Mouse (Mus musculus) kidney, embryonic 16.5 days (tissue): Measurements from ENCODE around the gene Phactr2. TPM values are rescaled to one million over a fixed set of nuclear protein-coding genes. Genes with fewer than 3 reads are reported as not detected.
A peak's percentile ranks its signal among the peaks of the same experiment; 100 is the strongest.

ENCODE experiments used
- ATAC-seq: fragments of 200-750 bp; cut with Nextera tagmentation; 2 replicates; pipeline ENCODE4 v1.8.0; 2017; ENCODE audit warnings: moderate TSS enrichment; ENCODE audit not compliant: low FRiP score, low TSS enrichment
- H3K27ac ChIP-seq: fragments of 300-500 bp; sonication (generic); 2 replicates; pipeline ENCODE4 v1.5.1; 2014; ENCODE audit warnings: low read length
- H3K27me3 ChIP-seq: fragments of 300-500 bp; sonication (generic); 2 replicates; pipeline ENCODE4 v1.6.1; 2014; ENCODE audit warnings: low read length, control low read depth, mixed read lengths; ENCODE audit not compliant: insufficient read depth
- H3K36me3 ChIP-seq: fragments of 300-500 bp; sonication (generic); 2 replicates; pipeline ENCODE4 v1.6.1; 2014; ENCODE audit warnings: low read length, control low read depth, mixed read lengths; ENCODE audit not compliant: insufficient read depth
- H3K4me1 ChIP-seq: fragments of 300-500 bp; sonication (generic); 2 replicates; pipeline ENCODE4 v1.6.1; 2014; ENCODE audit warnings: low read length, control low read depth, mixed read lengths; ENCODE audit not compliant: insufficient read depth
- H3K4me2 ChIP-seq: fragments of 300-500 bp; sonication (generic); replicated peaks from 2 replicates; pipeline ENCODE4 v1.6.1; 2014; ENCODE audit warnings: low read depth, low read length
- H3K4me3 ChIP-seq: fragments of 300-500 bp; sonication (generic); 2 replicates; pipeline ENCODE4 v1.5.1; 2014; ENCODE audit warnings: mild to moderate bottlenecking, low read length
- H3K9ac ChIP-seq: fragments of 300-500 bp; sonication (generic); replicated peaks from 2 replicates; pipeline ENCODE4 v1.6.1; 2014; ENCODE audit warnings: low read length
- H3K9me3 ChIP-seq: fragments of 300-500 bp; sonication (generic); 2 replicates; pipeline ENCODE4 v1.6.1; 2016; ENCODE audit warnings: low read length, control low read depth
- WGBS: fragments of 180-500 bp; shearing (Covaris S2); extraction: QIAGEN DNeasy Blood & Tissue Kit; methylation state at CpG from one replicate; pipeline ENCODE4 v1.1.7; 2014; 5-methylcytosine and 5-hydroxymethylcytosine counted together
- polyA plus RNA-seq: library from polyadenylated mRNA; unstranded; fragments of >200 nt; fragmentation: Nextera tagmentation; extraction: Ambion mirVana; gene quantifications from 2 replicates; pipeline ENCODE4 v1.2.1, GENCODE M21; 2015

Phactr2 gene
- polyA plus RNA-seq, 1 experiment from 2014 or later: 26.9 TPM

DNA sequence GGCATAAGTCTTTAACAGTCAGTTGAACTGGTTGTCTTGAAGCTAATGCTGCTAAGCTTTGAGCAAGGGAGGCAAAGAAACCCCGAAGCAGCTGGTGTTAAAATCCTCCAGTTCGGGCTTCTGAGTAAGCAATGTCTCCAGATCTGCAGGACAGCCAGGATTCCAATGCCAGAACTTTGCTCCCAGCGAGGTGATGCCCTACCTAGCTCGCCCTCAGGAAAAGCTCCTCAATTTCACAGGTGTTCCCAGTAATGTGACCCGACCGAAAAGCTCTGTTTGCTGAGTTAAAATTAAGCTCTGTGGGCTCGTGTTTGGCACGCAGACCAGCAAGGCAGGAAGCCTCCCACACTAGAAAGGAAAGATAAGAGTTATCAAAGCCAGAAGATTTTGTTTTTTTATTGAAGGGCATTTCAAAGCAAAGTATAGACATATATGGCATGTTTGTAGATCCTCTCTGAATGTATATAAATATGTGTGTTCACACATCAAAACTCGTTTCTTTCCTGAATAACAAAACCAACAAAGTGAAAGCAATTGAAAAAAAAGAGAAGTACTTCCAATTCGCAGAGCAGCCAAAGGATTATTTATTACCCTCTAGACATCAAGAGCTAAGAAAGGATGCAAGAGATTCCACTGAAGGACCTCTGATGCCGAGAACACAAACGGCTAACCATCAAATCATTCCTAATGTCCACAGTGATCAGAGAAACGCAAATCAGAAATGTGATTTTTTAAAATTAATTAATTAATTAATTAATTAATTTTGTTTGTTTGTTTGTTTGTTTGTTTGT, 20.8 kb downstream of the Phactr2 start:
- H3K4me1 ChIP-seq: 0 out of 2 replicates have a peak, but pooled peaks cover 7% of the 10 kb centered on the region
- H3K36me3 ChIP-seq: no peaks in the 10 kb centered on the region
- no peak overlapping the region for H3K27ac ChIP-seq
- no peaks in the 10 kb centered on the region for H3K27me3 ChIP-seq
- no peak overlapping the region; the same call in 1 of the 2 replicates for H3K4me2 ChIP-seq
- ATAC-seq: no peak
- H3K9ac ChIP-seq: no peak overlapping the region
- no peaks in the 10 kb centered on the region for H3K9me3 ChIP-seq
- no peak overlapping the region for H3K4me3 ChIP-seq
- WGBS: 45% methylated on average over 13 of the region's 13 CpGs

DNA sequence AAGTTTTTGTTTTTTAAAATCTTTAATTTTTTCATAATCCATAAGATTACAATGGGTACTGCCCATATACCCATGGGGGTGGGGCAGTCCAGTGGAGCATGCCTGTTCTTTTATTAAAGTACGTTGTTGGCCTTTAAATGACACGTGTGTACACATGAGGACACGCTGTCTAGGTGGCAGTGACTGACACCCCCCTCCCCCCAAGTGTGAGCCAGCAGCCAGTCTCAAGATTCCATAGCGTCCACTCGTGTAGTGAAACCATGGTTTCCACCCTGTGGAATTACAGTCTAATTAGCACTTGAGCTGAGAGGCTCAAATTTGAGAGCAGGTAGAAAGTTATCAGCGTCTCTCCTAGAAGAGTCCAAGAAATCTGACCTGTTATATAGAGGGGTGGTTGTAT, 22.6 kb downstream of the Phactr2 start:
- 90% methylated on average over 6 of the region's 6 CpGs for WGBS
- Histone ChIP-seq H3K36me3 (no peaks in the 10 kb centered on the region), H3K9ac (no peak overlapping the region), H3K4me2 (no peak overlapping the region), H3K27ac (no peak overlapping the region), H3K9me3 (no peaks in the 10 kb centered on the region), H3K27me3 (no peaks in the 10 kb centered on the region), H3K4me1 (peaks cover 17% of the 10 kb centered on the region; the same call in 1 of the 2 replicates), H3K4me3 (no peak overlapping the region)
- ATAC-seq: no peak

- peak; percentile 67; the same call in 1 of the 2 replicates for ATAC-seq
- WGBS: 29% methylated on average over 7 of the region's 7 CpGs
- no peaks in the 10 kb centered on the region for H3K27me3 ChIP-seq
- H3K4me1 ChIP-seq: peaks cover 17% of the 10 kb centered on the region; the same call in 1 of the 2 replicates
- no peaks in the 10 kb centered on the region for H3K36me3 ChIP-seq
- H3K4me3 ChIP-seq: no peak overlapping the region
- no peak overlapping the region for H3K4me2 ChIP-seq
- peak overlapping the region; percentile 46 for H3K27ac ChIP-seq
- H3K9ac ChIP-seq: no peak overlapping the region
- no peaks in the 10 kb centered on the region for H3K9me3 ChIP-seq
Measured at GRCm38 (mm10) chr10:13448283-13449045, 25.7 kb downstream of the Phactr2 start.

DNA sequence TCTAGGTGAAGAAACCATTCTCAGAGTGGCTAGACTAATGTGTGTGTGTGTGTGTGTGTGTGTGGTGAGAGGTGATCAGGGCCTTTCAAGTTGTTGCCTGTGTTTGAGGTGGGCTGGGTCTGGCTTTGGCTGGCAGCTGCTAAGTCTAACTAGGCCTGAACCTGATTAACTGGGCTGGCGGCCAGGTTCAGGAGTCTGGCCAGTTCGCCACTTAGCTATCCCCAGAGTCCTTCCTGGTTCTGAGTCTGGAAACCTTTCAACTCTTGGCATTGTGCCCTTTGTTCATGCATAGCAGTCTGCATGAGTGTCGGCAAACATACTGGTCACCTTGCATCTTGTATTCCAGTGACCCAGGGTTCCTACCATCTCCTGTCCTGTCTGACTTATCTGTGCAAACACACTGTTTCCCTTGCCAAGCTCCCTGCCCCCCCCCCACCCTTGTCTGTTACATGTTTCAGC, 27.4 kb downstream of the Phactr2 start:
- peak overlapping the region; percentile 32; the same call in 1 of the 2 replicates for H3K27ac ChIP-seq
- no peak overlapping the region for H3K4me2 ChIP-seq
- H3K9me3 ChIP-seq: no peaks in the 10 kb centered on the region
- ATAC-seq: peak; percentile 66
- peaks cover 14% of the 10 kb centered on the region; the same call in 1 of the 2 replicates for H3K4me1 ChIP-seq
- no peaks in the 10 kb centered on the region for H3K27me3 ChIP-seq
- H3K9ac ChIP-seq: no peak overlapping the region
- H3K36me3 ChIP-seq: no peaks in the 10 kb centered on the region
- H3K4me3 ChIP-seq: no peak overlapping the region
- 46% methylated on average over 3 of the region's 3 CpGs for WGBS

DNA sequence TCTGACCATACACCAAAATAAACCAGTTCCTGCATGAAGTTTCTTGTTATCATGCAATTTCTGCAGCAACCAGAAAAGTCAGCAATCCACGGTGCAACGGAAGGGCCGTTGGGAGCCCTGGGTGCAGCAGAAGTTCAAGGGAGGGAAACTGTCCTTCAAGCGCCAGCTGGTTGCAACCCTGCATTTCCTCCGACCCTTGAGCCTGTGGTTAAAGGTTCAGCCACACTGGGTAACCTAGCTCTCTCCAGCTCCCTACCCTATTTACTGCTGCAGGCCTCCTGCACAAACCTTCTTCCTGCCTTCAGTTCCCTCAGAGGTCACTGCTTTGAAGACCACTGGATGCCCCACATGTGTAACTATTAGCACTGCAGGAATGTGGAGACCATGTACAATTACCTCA, 30.0 kb downstream of the Phactr2 start:
- no peak overlapping the region for H3K4me2 ChIP-seq
- H3K27ac ChIP-seq: no peak overlapping the region
- no peak for ATAC-seq
- H3K4me1 ChIP-seq: peaks cover 14% of the 10 kb centered on the region; the same call in 1 of the 2 replicates
- WGBS: 75% methylated on average over 5 of the region's 5 CpGs
- no peaks in the 10 kb centered on the region for H3K9me3 ChIP-seq
- no peak overlapping the region for H3K9ac ChIP-seq
- no peaks in the 10 kb centered on the region for H3K36me3 ChIP-seq
- no peaks in the 10 kb centered on the region for H3K27me3 ChIP-seq
- H3K4me3 ChIP-seq: no peak overlapping the region

DNA sequence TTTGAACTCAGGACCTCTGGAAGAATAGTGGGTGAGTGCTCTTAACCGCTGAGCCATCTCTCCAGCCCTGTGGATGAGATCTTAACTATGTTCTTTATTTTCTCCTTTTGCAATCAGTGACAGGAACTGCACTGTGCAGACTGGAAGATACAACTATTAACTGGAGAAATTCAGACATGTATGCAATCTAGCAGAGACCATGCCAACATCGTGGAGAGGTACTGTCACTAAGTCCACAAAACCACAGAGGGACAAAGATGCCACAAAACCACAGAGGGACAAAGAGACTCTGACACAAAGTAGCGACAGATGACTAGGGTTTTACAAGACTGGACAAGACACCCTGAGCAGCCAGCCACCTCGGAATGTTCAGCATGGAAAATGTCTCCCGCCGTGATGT, 30.6 kb downstream of the Phactr2 start:
- Histone ChIP-seq H3K36me3 (no peaks in the 10 kb centered on the region), H3K9ac (no peak overlapping the region), H3K4me1 (peaks cover 12% of the 10 kb centered on the region; the same call in 1 of the 2 replicates), H3K9me3 (no peaks in the 10 kb centered on the region), H3K4me3 (no peak overlapping the region), H3K4me2 (no peak overlapping the region), H3K27ac (no peak overlapping the region), H3K27me3 (no peaks in the 10 kb centered on the region)
- no peak for ATAC-seq
- 84% methylated on average over 6 of the region's 6 CpGs for WGBS

- Histone ChIP-seq H3K27ac (no peak overlapping the region), H3K36me3 (no peaks in the 10 kb centered on the region), H3K4me1 (peaks cover 5% of the 10 kb centered on the region; the same call in 1 of the 2 replicates), H3K9ac (no peak overlapping the region), H3K27me3 (no peaks in the 10 kb centered on the region), H3K4me3 (no peak overlapping the region), H3K4me2 (no peak overlapping the region), H3K9me3 (no peaks in the 10 kb centered on the region)
- WGBS: 83% methylated on average over 4 of the region's 4 CpGs
- ATAC-seq: no peak
Measured at GRCm38 (mm10) chr10:13440292-13440691, 33.9 kb downstream of the Phactr2 start.

GRCm38 (mm10) chr10:13438118-13438821, 35.9 kb downstream of the Phactr2 start:
- H3K4me2 ChIP-seq: no peak overlapping the region
- WGBS: 61% methylated on average over 10 of the region's 10 CpGs
- peak; percentile 76 for ATAC-seq
- H3K36me3 ChIP-seq: no peaks in the 10 kb centered on the region
- H3K9ac ChIP-seq: no peak overlapping the region
- peaks cover 5% of the 10 kb centered on the region; the same call in 1 of the 2 replicates for H3K4me1 ChIP-seq
- H3K27me3 ChIP-seq: no peaks in the 10 kb centered on the region
- H3K9me3 ChIP-seq: no peaks in the 10 kb centered on the region
- no peak overlapping the region for H3K4me3 ChIP-seq
- H3K27ac ChIP-seq: peak overlapping the region; percentile 41; the same call in 1 of the 2 replicates

- Histone ChIP-seq H3K4me1 (peaks cover 10% of the 10 kb centered on the region; the same call in 1 of the 2 replicates), H3K4me2 (no peak overlapping the region), H3K9me3 (no peaks in the 10 kb centered on the region), H3K27ac (peak overlapping the region; percentile 65), H3K9ac (no peak overlapping the region), H3K36me3 (no peaks in the 10 kb centered on the region), H3K27me3 (no peaks in the 10 kb centered on the region), H3K4me3 (no peak overlapping the region)
- 66% methylated on average over 9 of the region's 9 CpGs for WGBS
- ATAC-seq: no peak
Measured at GRCm38 (mm10) chr10:13437011-13437410, 37.2 kb downstream of the Phactr2 start.
